Mouse (Mus musculus): ENCODE measurements around the gene Dusp1. TPM values are rescaled to one million over a fixed set of nuclear protein-coding genes. Genes with fewer than 3 reads are reported as not detected.
A peak's percentile ranks its signal among the peaks of the same experiment; 100 is the strongest.

The Dusp1 gene
- polyA plus RNA-seq, 1 experiment from 2014 or later, result 36.8 TPM

DNA sequence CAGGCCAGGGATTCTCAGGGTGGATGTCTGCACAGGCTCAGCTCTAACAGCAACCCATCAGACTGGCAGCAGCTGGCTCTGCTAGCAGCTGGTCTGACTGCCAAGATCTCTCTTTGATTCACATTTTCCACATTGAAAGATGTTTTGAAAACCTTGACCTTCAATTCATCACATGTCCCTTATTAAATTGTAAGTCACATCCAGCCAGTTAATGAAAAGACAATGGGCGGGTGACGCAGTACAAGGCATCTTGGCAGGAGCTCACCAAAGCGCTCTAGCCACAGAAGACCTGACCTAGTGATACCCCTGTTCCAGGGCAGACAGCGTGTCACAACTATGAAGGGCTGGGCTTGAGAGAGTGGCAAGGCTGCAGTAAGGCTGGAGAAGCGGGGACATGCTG lies 20.4 kb upstream of the Dusp1 start:
- Histone ChIP-seq H3K9me3 (no peaks in the 10 kb centered on the region), H3K4me3 (no peak overlapping the region), H3K4me1 (replicated peaks) (peaks cover 29% of the 10 kb centered on the region), H3K27ac (no peak overlapping the region), H3K27me3 (ENCODE audit: insufficient read depth, poor library complexity, severe bottlenecking) (no peaks in the 10 kb centered on the region), H3K36me3 (peaks cover 83% of the 10 kb centered on the region)
- no peak for DNase-seq (ENCODE audit: low spot score)
- WGBS, result 95% methylated on average over 5 of the region's 5 CpGs

DNA sequence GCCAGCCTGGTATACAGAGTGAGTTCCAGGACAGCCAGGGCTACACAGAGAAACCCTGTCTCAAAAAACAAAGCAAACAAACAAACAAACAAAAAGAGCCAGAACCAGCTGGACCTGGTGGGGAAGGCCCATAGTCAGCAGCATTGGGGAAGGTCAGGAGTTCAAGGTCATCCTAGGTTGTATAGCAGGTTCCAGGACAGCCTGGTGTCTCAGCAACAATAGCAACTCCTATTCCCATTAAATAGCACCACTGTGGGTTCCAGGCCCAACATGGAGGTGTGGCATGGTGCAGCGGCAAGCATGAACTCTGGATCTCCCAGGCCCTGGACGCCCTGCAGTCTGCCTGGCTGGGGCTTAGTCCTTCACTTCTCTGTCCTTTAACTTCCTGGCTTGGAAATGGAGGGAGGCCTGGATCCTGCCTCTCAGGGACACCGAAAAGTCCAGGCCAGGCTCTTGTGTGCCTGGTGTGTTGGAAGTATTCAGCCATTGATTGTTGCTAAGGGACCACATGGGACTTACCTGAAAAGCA lies 19.0 kb upstream of the Dusp1 start:
- H3K9me3 ChIP-seq, result no peaks in the 10 kb centered on the region
- no peak overlapping the region for H3K27ac ChIP-seq
- H3K4me1 ChIP-seq (replicated peaks), result peaks cover 31% of the 10 kb centered on the region
- peaks cover 85% of the 10 kb centered on the region for H3K36me3 ChIP-seq
- DNase-seq (ENCODE audit: low spot score), result no peak
- WGBS, result 95% methylated on average over 3 of the region's 3 CpGs
- no peak overlapping the region for H3K4me3 ChIP-seq
- no peaks in the 10 kb centered on the region for H3K27me3 ChIP-seq (ENCODE audit: insufficient read depth, poor library complexity, severe bottlenecking)

DNA sequence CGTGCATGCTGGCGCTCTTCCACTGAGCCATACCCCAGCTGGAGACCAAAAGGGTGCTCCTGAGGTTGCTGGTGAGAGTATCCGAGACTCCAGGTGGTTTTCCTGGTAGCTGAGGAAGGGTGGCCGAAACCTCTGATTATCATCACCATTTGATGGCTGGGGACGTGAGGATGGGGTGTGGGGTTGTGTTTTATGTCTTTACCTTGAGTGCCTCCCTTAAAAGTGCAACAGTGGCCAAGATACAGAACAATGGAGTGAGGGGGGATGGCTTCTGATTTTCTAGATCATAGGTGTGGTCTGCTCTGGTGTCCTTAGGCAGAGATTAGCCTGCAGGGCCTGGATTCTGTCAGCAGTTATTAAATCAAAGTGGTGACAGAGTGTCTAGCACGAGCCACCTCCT lies 17.5 kb upstream of the Dusp1 start:
- peaks cover 90% of the 10 kb centered on the region for H3K36me3 ChIP-seq
- DNase-seq (ENCODE audit: low spot score), result no peak
- H3K9me3 ChIP-seq, result no peaks in the 10 kb centered on the region
- H3K27me3 ChIP-seq (ENCODE audit: insufficient read depth, poor library complexity, severe bottlenecking), result no peaks in the 10 kb centered on the region
- no peak overlapping the region for H3K27ac ChIP-seq
- peaks cover 24% of the 10 kb centered on the region for H3K4me1 ChIP-seq (replicated peaks)
- WGBS, result 87% methylated on average over 6 of the region's 6 CpGs
- no peak overlapping the region for H3K4me3 ChIP-seq

DNA sequence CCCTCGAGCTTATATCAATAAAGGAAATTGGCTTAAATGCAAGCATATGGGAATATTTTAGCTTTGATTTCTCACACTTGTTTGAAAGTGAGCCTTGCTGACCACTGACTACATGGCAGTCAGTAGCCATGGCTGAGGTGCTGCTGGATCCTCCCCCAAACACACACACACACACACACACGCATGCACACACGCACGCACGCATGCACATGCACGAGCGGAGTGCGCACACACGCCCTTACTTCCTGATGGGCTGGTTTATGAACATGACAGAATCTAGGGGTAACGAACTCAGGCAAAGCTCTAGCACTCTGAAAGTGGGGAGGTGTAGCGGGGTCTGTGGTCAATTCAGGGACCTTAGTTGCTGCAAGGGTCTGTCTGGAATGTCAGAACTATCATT lies 16.8 kb upstream of the Dusp1 start:
- DNase-seq (ENCODE audit: low spot score), result no peak
- Histone ChIP-seq H3K4me1 (replicated peaks) (peaks cover 18% of the 10 kb centered on the region), H3K27ac (no peak overlapping the region), H3K4me3 (no peak overlapping the region), H3K27me3 (ENCODE audit: insufficient read depth, poor library complexity, severe bottlenecking) (no peaks in the 10 kb centered on the region), H3K36me3 (peaks cover 89% of the 10 kb centered on the region), H3K9me3 (no peaks in the 10 kb centered on the region)
- 94% methylated on average over 11 of the region's 11 CpGs for WGBS

DNA sequence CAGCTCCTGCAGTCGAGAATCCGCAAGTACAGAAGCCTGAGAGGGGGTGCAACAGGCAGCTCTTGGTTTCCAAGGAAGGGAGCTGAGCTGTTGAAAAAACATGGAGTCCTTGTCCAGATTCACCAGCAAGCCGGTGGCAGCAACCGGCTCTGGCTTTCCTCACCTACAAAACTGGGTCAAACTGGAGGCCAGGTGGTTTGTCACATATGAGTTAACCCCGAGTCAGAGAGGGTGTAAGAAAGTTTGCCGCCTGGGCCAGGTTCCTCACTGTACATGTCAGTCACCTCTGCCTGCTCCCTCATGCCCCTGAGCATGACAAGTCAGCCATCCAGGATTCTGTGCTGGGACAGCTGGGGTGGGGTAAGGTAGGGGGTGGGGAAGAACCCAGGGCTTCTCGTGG lies 16.2 kb upstream of the Dusp1 start:
- H3K9me3 ChIP-seq, result no peaks in the 10 kb centered on the region
- H3K4me3 ChIP-seq, result no peak overlapping the region
- peaks cover 86% of the 10 kb centered on the region for H3K36me3 ChIP-seq
- H3K27me3 ChIP-seq (ENCODE audit: insufficient read depth, poor library complexity, severe bottlenecking), result no peaks in the 10 kb centered on the region
- WGBS, result 92% methylated on average over 7 of the region's 7 CpGs
- H3K27ac ChIP-seq, result no peak overlapping the region
- peaks cover 12% of the 10 kb centered on the region; the same call in 1 of the 2 replicates for H3K4me1 ChIP-seq (replicated peaks)
- no peak for DNase-seq (ENCODE audit: low spot score)

DNA sequence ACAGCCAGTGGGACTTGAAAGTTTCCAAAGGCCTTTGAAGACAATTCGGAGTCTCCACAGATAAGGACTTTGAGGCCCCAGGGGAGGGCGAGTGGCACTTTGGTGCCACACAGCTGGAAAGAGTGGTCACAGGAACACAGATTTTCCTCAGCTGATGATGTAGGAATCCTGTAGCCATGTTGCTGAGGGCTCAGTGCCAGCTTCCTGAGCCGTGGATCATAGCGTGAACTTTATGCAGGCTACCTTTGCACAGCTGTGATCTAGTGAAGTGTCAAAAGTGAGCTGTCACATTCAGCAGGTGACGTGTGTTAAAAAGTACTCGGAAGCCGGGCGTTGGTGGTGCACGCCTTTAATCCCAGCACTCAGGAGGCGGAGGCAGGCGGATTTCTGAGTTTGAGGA lies 15.4 kb upstream of the Dusp1 start:
- Histone ChIP-seq H3K4me3 (no peak overlapping the region), H3K4me1 (replicated peaks) (0 out of 2 replicates have a peak, but pooled peaks cover 5% of the 10 kb centered on the region), H3K36me3 (peaks cover 83% of the 10 kb centered on the region), H3K27ac (no peak overlapping the region), H3K9me3 (no peaks in the 10 kb centered on the region), H3K27me3 (ENCODE audit: insufficient read depth, poor library complexity, severe bottlenecking) (no peaks in the 10 kb centered on the region)
- 92% methylated on average over 11 of the region's 11 CpGs for WGBS
- no peak for DNase-seq (ENCODE audit: low spot score)

DNA sequence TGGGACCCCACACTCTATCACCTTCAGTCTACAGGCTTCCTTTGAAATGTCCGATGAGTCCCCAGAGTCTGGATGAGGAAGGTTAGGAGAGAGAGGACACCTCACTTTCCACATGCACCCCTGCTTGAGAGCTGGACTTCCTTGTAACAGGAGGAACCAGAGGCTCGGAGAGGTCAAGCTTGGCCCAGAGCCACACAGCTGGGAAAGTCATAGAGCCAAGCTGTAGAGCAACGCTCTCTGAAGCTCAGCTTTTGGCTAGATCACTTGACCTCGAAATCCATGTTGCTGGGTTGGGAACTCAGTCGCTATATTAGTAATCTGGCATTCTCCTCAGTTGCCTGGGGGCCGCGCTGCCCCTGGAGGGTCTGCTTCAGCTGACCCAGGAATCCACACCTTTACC lies 14.9 kb upstream of the Dusp1 start:
- Histone ChIP-seq H3K4me3 (no peak overlapping the region), H3K9me3 (no peaks in the 10 kb centered on the region), H3K4me1 (replicated peaks) (0 out of 2 replicates have a peak, but pooled peaks cover 5% of the 10 kb centered on the region), H3K27me3 (ENCODE audit: insufficient read depth, poor library complexity, severe bottlenecking) (no peaks in the 10 kb centered on the region), H3K36me3 (peaks cover 84% of the 10 kb centered on the region), H3K27ac (no peak overlapping the region)
- no peak for DNase-seq (ENCODE audit: low spot score)
- 93% methylated on average over 7 of the region's 7 CpGs for WGBS

DNA sequence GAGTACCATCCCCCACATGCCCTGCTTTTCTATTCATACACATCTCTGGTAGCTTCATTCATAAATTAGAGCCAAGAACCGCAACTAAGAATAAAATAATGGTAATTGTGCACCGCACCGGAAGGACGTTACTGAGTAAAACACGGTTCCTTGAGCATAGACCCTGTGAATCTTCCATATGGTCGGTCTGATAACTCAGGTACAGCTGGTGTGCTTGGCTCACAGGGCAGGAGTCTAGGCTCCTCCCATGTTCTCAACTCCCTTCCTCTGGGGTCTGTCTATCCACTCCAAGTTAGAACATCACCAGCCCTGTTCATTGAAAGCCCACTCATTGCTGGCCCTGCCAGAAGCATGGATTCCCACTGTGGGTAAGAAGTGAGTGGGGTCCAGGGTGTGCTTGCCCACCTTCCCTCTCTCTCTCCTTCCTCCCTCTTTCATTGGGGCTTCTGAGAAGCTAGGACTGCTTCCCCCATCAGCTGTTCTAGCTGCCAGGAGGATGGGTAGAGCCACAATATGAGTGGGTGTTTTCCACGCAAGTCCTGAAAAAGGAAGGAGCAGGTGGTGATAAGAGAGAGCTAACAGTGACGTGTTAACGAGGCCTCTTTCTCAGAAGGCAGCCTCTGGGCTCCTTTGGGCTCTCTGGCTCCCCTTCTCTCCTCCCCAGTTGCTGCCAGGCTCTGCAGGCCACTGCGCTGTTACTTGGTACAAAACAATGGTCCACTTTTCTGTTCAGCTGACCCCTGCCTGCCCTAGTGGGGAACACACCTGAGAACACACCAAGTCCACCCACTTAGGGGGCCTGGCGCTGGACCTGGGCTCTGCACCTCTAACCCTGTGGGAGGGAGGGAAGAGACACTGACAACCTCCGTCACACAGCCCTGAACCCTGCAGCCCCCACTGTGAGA lies 14.1 kb upstream of the Dusp1 start:
- Histone ChIP-seq H3K36me3 (peaks cover 82% of the 10 kb centered on the region), H3K9me3 (no peaks in the 10 kb centered on the region), H3K4me1 (replicated peaks) (0 out of 2 replicates have a peak, but pooled peaks cover 5% of the 10 kb centered on the region), H3K27me3 (ENCODE audit: insufficient read depth, poor library complexity, severe bottlenecking) (no peaks in the 10 kb centered on the region), H3K4me3 (no peak overlapping the region), H3K27ac (0 out of 2 replicates have a peak overlapping the region, but pooled peaks have one; percentile 40)
- no peak for DNase-seq (ENCODE audit: low spot score)
- 90% methylated on average over 12 of the region's 12 CpGs for WGBS

DNA sequence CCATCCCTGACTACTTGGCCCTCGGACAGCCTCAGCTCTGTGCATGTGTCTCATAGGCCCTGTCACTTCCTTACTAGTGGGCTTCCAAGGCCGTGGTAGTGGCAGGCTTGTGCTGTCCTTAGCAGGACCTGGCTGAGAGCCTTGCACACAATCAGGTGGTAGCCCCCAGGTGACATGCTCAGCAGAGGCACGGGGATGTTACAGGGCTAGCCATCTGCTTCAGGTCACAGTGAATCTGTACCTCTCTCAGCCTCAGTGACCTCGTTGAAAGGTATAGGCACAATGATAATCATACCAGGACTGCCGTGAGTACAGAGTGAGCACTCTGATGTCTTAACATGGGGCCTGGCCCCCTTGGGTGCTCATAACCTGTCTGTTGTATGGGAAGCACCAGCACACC lies 12.8 kb upstream of the Dusp1 start:
- no peak overlapping the region for H3K4me3 ChIP-seq
- H3K36me3 ChIP-seq, result peaks cover 83% of the 10 kb centered on the region
- no peak for DNase-seq (ENCODE audit: low spot score)
- H3K4me1 ChIP-seq (replicated peaks), result 0 out of 2 replicates have a peak, but pooled peaks cover 5% of the 10 kb centered on the region
- no peaks in the 10 kb centered on the region for H3K9me3 ChIP-seq
- 88% methylated on average over 5 of the region's 5 CpGs for WGBS
- no peak overlapping the region for H3K27ac ChIP-seq
- no peaks in the 10 kb centered on the region for H3K27me3 ChIP-seq (ENCODE audit: insufficient read depth, poor library complexity, severe bottlenecking)

DNA sequence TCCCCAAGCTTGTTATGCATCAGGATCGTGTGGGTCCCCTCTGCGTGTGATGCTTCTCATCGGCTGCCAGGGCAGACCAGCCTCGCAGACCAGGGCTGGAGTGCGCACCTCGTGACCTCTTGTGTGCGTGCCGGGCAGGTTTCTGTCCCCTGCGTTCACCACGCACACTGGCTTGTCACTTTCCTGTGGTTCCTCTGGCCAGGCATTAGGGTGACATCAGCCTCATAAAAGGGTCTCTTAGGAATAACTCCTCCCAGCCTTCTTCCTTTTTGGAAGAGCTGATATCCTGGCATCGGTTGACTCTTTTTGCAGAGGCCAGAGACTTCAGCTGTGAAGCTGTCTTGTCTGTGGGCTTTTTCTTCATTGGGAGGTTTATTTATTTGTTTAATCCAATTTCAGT lies 12.2 kb upstream of the Dusp1 start:
- no peaks in the 10 kb centered on the region for H3K9me3 ChIP-seq
- WGBS, result 91% methylated on average over 11 of the region's 11 CpGs
- H3K27me3 ChIP-seq (ENCODE audit: insufficient read depth, poor library complexity, severe bottlenecking), result no peaks in the 10 kb centered on the region
- H3K4me3 ChIP-seq, result no peak overlapping the region
- no peak for DNase-seq (ENCODE audit: low spot score)
- peaks cover 88% of the 10 kb centered on the region for H3K36me3 ChIP-seq
- no peak overlapping the region for H3K27ac ChIP-seq
- 0 out of 2 replicates have a peak, but pooled peaks cover 5% of the 10 kb centered on the region for H3K4me1 ChIP-seq (replicated peaks)

DNA sequence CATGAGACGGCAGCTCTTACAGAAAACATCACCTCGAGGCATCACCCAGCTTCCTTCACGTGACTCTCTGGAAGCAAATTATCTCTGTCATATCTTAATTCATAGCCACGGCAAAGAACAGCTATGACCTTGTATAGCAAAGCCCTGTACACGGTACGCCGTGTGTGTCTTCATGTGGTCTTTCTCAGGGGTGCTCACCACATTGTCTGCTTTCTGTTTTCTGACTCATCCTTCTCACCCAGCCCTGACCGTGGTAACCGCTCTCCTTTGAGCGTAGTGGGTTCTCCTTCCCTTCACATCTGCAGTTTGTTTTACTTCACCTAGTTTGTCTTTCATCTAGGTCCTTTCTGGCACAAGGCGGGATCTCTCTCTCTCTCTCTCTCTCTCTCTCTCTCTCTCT lies 10.3 kb upstream of the Dusp1 start:
- Histone ChIP-seq H3K27ac (no peak overlapping the region), H3K9me3 (no peaks in the 10 kb centered on the region; the same call in 1 of the 2 replicates), H3K4me3 (no peak overlapping the region), H3K36me3 (peaks cover 89% of the 10 kb centered on the region), H3K4me1 (replicated peaks) (0 out of 2 replicates have a peak, but pooled peaks cover 5% of the 10 kb centered on the region), H3K27me3 (ENCODE audit: insufficient read depth, poor library complexity, severe bottlenecking) (no peaks in the 10 kb centered on the region)
- WGBS, result 97% methylated on average over 11 of the region's 11 CpGs
- no peak for DNase-seq (ENCODE audit: low spot score)

DNA sequence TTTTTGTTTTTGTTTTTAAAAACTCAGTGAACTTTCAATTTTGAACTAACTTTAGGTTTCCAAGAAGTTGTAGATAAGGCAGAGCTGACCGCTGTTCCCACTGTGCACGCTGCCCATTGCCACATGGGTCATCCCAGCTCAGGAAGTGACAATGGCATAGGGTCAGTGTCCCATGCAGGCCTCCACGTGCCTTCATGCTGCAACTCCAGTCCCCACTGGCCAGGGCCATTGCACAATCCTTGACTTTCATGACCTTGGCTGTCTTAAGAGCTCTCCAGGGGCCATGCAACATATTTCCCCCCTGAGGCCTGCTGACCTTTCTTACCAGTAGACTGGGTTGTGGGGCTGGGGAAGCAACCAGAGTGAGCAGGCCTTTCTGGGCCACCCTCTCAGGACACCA lies 9.4 kb upstream of the Dusp1 start:
- WGBS, result 89% methylated on average over 3 of the region's 3 CpGs
- Histone ChIP-seq H3K27ac (no peak overlapping the region), H3K4me3 (no peak overlapping the region), H3K36me3 (peaks cover 89% of the 10 kb centered on the region), H3K4me1 (replicated peaks) (0 out of 2 replicates have a peak, but pooled peaks cover 5% of the 10 kb centered on the region), H3K9me3 (no peaks in the 10 kb centered on the region; the same call in 1 of the 2 replicates), H3K27me3 (ENCODE audit: insufficient read depth, poor library complexity, severe bottlenecking) (no peaks in the 10 kb centered on the region)
- DNase-seq (ENCODE audit: low spot score), result no peak

DNA sequence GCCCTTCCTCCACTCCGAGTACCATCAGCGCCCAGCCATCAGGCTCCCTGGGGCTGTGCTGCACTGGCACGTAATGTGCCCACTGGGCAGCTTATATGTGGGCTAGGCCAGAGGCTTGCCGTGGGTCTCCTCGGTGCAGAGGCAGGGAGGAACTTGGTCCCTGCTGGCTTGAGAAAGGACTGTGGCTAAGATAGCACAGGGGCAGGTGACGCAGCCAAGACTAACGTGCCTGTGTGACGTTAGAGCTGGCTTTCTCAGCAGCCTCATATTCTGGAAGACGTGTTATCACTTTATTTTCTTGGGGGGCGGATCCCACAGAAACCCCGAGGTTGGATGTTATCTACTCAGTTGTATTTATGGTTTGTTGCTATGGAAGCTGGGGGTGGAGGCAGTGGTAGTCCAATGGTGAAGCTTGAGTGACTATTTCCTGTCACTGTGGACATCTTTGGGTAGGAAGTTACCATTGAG lies 8.8 kb upstream of the Dusp1 start:
- peaks cover 89% of the 10 kb centered on the region for H3K36me3 ChIP-seq
- 0 out of 2 replicates have a peak overlapping the region, but pooled peaks have one; percentile 1 for H3K27ac ChIP-seq
- no peak overlapping the region for H3K4me3 ChIP-seq
- H3K27me3 ChIP-seq (ENCODE audit: insufficient read depth, poor library complexity, severe bottlenecking), result no peaks in the 10 kb centered on the region
- no peak for DNase-seq (ENCODE audit: low spot score)
- 93% methylated on average over 11 of the region's 11 CpGs for WGBS
- H3K9me3 ChIP-seq, result peaks cover 3% of the 10 kb centered on the region; the same call in 1 of the 2 replicates
- 0 out of 2 replicates have a peak, but pooled peaks cover 3% of the 10 kb centered on the region for H3K4me1 ChIP-seq (replicated peaks)
